Mouse (Mus musculus): ENCODE measurements around the gene Arl10.

GRCm38 (mm10) chr13:54556796-54557195, 18.0 kb upstream of the Arl10 start:
- TF ChIP-seq GATA1 (IDR thresholded peaks at IDR 0.05; ENCODE audit: borderline replicate concordance, low read length) (no peak), FLI1 (IDR thresholded peaks at IDR 0.05; ENCODE audit: low read length) (no peak)

Measured in megakaryocyte, embryonic 14.5 days (primary cell).